Mouse (Mus musculus): ENCODE results near the gene Rflnb.
"Not testable (repeated sequence)": the region's sequence is repeated elsewhere in the genome, so short reads cannot be mapped to it uniquely, and the experiment has no call there.

Gene Rflnb

GRCm38 (mm10) chr11:76037581-76038294 lies 10.2 kb upstream of the Rflnb start:
- DNase-seq (ENCODE audit: low read depth) = no peak

DNA sequence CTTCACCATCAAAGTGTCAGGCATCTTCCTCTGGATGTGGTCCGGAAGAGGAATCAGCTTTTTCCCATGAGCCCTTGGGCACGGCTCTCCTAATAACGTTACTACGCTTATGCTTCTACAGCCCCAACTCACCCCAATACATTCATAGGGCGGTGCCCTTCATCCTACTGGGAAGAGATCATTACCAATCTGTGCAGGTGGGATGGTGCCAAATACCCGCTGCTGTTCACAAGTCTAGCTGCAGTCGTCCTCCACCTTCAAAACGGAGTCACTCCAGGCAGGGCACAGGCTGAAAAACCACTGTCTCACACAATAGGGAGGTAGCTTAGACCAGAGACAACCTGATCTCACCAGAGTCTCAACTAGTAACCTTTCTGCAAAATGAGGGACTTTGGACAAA lies 7.6 kb upstream of the Rflnb start:
- no peak for DNase-seq (ENCODE audit: low read depth)

- DNase-seq (ENCODE audit: low read depth) = peak; percentile 50
These were observed 6.3 kb upstream of the Rflnb start for GRCm38 (mm10) chr11:76033836-76034235.

DNA sequence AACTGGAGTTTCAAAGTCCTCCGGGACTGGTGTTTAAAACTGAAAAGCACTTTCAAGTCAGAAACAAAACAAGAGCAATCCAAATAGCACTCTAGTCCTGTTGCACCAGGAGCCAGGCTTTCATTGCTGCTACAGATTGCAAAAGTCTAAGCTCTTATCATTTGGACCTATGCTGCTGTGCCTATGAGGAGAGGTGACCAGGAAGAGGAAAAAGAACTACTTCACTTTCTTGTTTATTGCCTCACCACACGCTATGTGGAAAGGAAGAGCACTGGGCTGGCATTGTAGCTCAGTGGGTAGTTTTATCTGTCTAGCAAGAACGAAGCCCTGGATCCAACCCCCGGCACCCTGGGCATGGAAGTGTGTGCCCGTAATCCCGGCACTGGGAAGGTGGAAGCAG lies 5.8 kb upstream of the Rflnb start:
- DNase-seq (ENCODE audit: low read depth) = no peak

DNA sequence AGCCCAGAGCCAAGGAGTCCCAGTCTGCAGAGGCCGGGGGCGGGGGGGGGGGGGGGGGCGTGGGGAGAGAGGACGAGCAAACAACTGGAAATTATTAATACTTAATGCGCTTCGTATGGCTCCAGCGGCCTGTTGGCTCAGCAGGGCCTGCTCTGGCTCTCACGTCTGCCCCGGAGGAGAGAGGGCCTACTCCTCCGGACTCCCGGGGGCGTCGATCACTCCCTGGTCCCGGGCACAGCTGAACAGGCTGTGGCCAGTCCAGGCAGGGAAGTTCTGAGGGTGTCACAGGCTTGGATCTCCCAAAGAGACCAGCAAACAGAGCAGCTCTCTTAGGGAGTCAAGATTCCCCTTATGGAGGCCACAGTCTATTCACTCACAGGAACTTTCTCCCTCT lies 487 bp upstream of the Rflnb start:
- DNase-seq (ENCODE audit: low read depth) = no peak

DNA sequence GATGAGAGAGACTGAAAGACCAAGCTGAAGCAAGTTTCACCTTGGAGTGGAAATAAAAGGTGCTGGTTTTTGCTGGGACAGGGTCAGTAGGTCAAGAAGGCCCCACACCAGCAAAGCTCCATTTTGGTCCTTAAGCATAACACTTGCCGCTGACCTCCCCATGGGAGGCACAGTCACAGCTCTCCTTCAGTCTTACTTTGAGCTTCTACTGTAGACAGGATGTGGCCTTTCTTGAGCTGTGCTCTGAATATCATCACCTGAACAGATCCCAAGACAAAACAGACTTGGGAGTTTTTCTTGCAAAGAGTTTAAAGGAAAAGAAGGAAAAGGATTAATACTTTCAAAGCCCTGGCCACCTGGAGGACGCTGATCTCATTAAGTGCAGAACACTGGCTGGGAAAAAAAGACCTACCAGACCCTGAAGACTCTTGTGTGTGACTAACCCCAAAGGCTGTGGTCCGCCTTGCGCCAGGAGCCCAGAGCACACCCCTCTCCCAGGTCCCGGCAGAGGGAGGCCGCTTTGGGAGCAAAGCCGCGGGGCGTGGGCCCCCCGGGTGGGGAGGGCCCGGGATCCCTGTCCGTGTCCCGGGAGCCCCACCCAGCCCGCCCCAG lies 949 bp downstream of the Rflnb start:
- DNase-seq (ENCODE audit: low read depth) = no peak

DNA sequence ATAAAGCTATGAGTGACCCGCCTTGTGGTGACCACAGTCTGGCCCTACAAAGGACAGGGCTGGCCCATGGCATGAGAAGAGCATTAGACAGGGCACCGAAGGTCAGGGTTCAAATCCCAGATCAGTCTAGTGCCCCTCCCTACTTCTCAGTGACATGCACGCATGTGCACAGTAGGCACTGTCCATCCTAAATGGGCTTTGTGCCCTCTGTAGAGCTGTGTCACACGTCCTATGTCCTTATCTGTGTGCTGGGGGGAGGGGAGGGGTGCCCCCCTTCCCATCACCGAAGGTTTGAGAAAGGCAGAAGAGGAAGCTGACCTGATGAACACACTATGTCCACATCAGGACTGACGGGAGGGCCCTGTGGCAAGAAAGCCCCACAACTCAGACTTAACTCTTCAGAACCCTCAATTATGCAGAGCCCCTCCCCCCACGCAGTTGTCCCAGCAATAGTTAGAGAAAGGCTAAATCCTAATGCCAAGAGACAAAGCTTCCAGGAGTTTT lies 2.5 kb downstream of the Rflnb start:
- no peak for DNase-seq (ENCODE audit: low read depth)

DNA sequence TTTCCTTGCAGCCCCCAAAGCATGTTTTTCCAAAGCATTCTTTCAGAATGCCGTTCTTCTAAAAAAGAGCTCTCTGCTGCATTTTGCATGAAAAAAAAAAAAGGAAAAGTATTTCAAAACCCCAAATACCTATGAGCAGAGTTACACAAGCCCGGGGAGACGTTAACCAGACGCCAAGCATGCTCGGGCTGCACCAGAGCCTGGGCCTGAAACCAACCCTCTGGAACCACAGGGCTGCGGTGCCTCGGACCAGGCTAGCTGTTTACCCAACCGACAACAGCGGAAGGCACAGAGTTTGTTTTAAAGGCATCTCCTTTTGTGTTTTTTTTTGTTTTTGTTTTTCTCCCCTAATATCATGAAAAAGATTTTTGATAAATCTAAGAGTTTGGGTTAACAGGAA lies 6.7 kb downstream of the Rflnb start:
- no peak for DNase-seq (ENCODE audit: low read depth)

GRCm38 (mm10) chr11:76019879-76020278 lies 7.7 kb downstream of the Rflnb start:
- DNase-seq (ENCODE audit: low read depth) = no peak

DNA sequence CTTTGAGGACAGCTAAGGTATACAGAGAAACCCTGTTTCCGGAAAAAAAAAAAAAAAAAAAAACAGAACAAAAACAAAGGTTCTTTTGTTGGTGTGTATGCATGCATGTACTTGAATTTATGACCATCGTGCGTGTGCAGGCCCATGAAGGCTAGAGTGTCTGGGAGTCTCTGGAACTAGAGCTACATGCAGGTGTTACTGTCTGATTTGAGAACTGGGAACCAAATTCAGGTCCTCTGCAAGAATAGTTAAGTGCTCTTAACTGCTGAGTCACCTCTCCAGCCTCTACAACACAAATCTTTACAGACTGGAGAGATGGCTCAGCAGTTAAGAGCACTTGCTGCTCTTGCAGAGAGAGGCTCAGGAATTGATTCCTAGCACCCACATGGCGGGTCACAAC lies 11.8 kb downstream of the Rflnb start:
- DNase-seq (ENCODE audit: low read depth) = no peak

GRCm38 (mm10) chr11:76015251-76015650 lies 12.3 kb downstream of the Rflnb start:
- no peak for DNase-seq (ENCODE audit: low read depth)

DNA sequence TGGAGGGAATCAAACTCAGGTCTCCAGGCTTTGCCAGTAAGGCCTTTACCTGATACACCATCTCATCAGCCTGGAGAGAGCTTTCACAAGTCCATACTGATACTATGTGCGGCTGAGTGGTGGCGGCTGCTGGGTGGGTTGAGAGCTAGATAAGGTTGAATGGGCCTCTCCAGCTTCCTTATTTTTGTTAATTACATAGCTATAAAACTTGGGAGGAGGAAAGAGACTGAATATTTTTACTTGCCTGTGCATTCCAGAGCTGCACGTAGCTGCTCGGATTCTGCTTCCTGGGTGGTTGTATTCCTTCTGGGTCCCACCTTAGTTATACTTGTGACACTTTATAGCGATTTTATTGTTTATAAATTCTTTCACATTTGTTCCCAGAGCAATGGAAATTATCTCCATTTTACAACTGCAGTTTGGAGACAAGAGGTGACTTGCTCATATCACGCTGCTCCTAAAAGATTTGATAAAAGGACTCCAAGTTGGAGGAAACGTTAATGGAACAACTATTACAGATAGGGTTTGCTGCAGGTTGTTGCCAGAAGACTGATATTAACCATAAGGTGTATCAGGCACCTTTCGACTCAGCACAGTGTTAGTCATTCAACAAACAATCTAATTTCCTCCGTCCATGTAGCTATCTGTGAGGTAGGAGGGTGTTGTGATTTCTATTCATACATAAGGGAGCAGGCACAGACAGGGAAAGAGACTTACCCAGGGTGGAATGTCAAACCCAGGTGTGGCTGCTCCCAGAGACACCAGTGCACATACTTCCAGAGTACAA lies 16.6 kb downstream of the Rflnb start:
- DNase-seq (ENCODE audit: low read depth) = no peak

- no peak for DNase-seq (ENCODE audit: low read depth)
These were observed 18.5 kb downstream of the Rflnb start for GRCm38 (mm10) chr11:76009101-76009500.

DNA sequence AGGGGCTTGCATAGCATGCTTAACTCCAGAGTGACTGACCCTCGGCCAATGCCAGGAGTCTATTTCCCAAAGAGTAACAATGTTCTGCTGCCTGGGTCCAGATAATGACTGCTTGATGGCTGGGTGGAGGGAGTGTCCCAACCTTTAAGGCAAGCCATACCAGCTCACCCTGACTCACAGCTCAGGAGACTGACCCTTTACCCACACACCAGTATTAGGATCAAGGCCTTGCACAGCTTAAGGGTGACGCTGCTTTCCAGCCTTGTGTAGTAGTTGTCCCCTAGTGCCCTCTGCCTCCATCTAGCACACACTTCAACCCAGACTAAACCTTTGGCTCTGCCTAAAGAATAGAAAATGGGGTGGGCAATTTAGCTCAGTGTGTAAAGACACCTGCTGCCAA lies 19.4 kb downstream of the Rflnb start:
- no peak for DNase-seq (ENCODE audit: low read depth)

GRCm38 (mm10) chr11:76004276-76004675 lies 23.3 kb downstream of the Rflnb start:
- not testable (repeated sequence) for DNase-seq (ENCODE audit: low read depth)

GRCm38 (mm10) chr11:76001237-76001878 lies 26.2 kb downstream of the Rflnb start:
- DNase-seq (ENCODE audit: low read depth) = no peak

- no peak for DNase-seq (ENCODE audit: low read depth)
These were observed 26.9 kb downstream of the Rflnb start for GRCm38 (mm10) chr11:76000701-76001100.

DNA sequence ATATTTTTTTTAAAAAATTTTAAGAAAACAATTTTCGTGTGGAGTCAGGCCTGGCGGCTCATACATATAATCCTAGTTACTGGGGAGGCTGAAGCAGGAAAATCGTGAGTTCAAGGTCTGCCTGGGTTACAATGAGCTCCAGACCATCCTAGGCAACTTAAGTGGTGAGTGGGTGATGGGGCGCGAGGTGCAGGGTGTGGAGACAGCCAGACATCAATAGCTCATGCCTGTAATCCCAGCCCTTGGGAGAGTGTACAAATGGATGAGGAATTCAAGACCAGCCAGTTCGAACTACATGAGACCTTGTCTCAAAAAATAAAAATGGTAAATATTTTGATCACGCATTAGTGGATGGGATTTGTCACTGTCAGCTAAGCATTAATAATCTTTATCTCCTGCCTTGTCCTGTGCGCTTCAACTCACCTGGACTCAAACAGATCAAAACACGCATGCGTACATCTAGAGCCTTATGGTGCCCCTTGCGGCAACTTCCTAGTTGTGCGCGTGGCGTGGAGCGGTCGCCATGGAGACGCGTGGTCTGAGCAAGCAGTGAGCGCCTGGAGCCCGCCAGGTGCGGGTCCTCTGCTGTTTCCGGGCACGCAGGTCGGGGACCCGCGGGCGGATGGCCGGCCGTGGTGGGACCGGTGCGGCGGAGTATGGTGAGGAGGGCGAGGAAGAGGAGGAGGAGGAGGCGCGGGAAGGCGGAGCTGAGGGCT lies 28.0 kb downstream of the Rflnb start, which contains the start of gene 1700016K19Rik:
Gene 1700016K19Rik, plus strand, starts transcription at position 473 of the 716 bp plus-strand sequence.
- DNase-seq (ENCODE audit: low read depth) = peak; percentile 61

- DNase-seq (ENCODE audit: low read depth) = no peak
These were observed 33.2 kb downstream of the Rflnb start for GRCm38 (mm10) chr11:75994357-75994756.

DNA sequence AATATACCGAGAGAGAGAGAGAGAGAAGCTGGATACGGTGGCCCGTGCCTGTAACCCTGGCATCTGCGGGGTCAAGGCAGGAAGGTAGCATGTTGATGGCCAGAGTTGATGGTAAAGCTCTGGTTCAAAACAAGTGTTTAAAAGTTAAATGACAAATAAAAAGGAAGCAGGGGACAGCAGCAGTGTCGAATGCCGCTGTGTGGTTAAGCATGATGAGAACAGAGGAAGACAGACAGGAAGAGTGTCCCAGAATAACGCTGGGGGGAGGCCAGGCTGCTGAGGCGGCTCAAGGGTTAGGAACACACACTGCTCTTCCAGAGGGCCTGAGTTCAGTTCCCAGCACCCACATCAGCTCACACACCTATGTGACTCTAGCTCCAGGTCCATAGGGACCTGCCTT lies 35.1 kb downstream of the Rflnb start:
- DNase-seq (ENCODE audit: low read depth) = no peak

DNA sequence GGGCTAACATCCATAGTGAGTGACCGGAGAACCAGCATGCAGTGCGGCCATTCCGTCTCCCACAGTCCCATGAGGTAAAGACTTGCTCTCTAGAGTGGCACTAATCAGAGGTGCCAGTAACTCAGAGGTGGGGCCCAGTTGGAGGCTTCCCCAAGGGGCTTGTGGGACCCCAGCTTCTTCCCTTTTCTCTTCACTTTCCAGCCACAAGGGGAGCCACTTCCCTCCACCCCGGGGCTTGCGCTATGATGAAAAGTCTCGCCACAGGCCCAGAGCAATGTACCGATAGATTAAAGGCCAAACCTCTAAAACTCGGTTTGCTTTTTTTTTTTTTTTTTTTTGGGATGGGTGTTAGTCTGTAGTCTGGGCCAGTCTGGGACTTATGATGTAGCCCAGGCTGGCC lies 35.7 kb downstream of the Rflnb start:
- no peak for DNase-seq (ENCODE audit: low read depth)
